Mouse (Mus musculus) heart, embryonic 13.5 days (tissue): ENCODE measurements at regions not wholly inside any gene's neighbourhood (a gene's known extent, or its start where the extent isn't known, plus 50 kb on each side); places are given as distances from the start of the nearest gene placed in this dataset.

Source experiments
- ATAC-seq: fragments of 200-750 bp; cut with Nextera tagmentation; 2 replicates; pipeline ENCODE4 v1.8.0; 2017; ENCODE audit warnings: moderate TSS enrichment; ENCODE audit not compliant: insufficient number of reproducible peaks, low FRiP score, low TSS enrichment; ENCODE audit errors: extremely low read depth
- H3K27ac ChIP-seq: fragments of 300-500 bp; sonication (generic); replicated peaks from 2 replicates; pipeline ENCODE4 v1.5.1; 2015; ENCODE audit warnings: moderate library complexity, mild to moderate bottlenecking, inconsistent platforms
- H3K27me3 ChIP-seq: fragments of 300-500 bp; sonication (generic); replicated peaks from 2 replicates; pipeline ENCODE4 v1.6.1; 2015; ENCODE audit warnings: mild to moderate bottlenecking, inconsistent platforms
- H3K36me3 ChIP-seq: fragments of 300-500 bp; sonication (generic); 2 replicates; pipeline ENCODE4 v1.6.1; 2015; ENCODE audit warnings: mild to moderate bottlenecking, inconsistent platforms
- H3K4me1 ChIP-seq: fragments of 300-500 bp; sonication (generic); 2 replicates; pipeline ENCODE4 v1.6.1; 2015; ENCODE audit warnings: inconsistent platforms
- H3K4me2 ChIP-seq: fragments of 300-500 bp; sonication (generic); 2 replicates; pipeline ENCODE4 v1.6.1; 2015; ENCODE audit warnings: inconsistent platforms, mild to moderate bottlenecking, moderate library complexity
- H3K4me3 ChIP-seq: fragments of 300-500 bp; sonication (generic); 2 replicates; pipeline ENCODE4 v1.5.1; 2015; ENCODE audit warnings: moderate library complexity, mild to moderate bottlenecking, inconsistent platforms
- H3K9ac ChIP-seq: fragments of 300-500 bp; sonication (generic); 2 replicates; pipeline ENCODE4 v1.6.1; 2015; ENCODE audit warnings: inconsistent platforms, mild to moderate bottlenecking, moderate library complexity
- H3K9me3 ChIP-seq: fragments of 300-500 bp; sonication (generic); 2 replicates; pipeline ENCODE4 v1.6.1; 2016; ENCODE audit warnings: inconsistent platforms
- WGBS: fragments of 180-500 bp; shearing (Covaris S2); methylation state at CpG from one replicate; pipeline ENCODE4 v1.1.7; 2015; ENCODE audit warnings: mixed read lengths; 5-methylcytosine and 5-hydroxymethylcytosine counted together

GRCm38 (mm10) chr4:9218380-9218779 is 979.5 kb upstream of the Car8 start:
- H3K36me3 ChIP-seq = no peaks in the 10 kb centered on the region
- H3K4me3 ChIP-seq = no peak overlapping the region
- H3K27me3 ChIP-seq = no peaks in the 10 kb centered on the region
- WGBS = 79% methylated on average over 5 of the region's 5 CpGs
- H3K9ac ChIP-seq = no peak overlapping the region
- ATAC-seq = no peak
- H3K27ac ChIP-seq = no peak overlapping the region
- H3K4me2 ChIP-seq = no peak overlapping the region
- 0 out of 2 replicates have a peak, but pooled peaks cover 6% of the 10 kb centered on the region for H3K9me3 ChIP-seq
- no peaks in the 10 kb centered on the region for H3K4me1 ChIP-seq

GRCm38 (mm10) chr4:9208606-9209005 is 969.8 kb upstream of the Car8 start:
- ATAC-seq = no peak
- H3K27ac ChIP-seq = no peak overlapping the region
- no peak overlapping the region for H3K4me2 ChIP-seq
- no peak overlapping the region for H3K4me3 ChIP-seq
- H3K9me3 ChIP-seq = peaks cover 2% of the 10 kb centered on the region; the same call in 1 of the 2 replicates
- 62% methylated on average over 2 of the region's 2 CpGs for WGBS
- no peaks in the 10 kb centered on the region for H3K4me1 ChIP-seq
- H3K27me3 ChIP-seq = no peaks in the 10 kb centered on the region
- H3K9ac ChIP-seq = no peak overlapping the region
- H3K36me3 ChIP-seq = no peaks in the 10 kb centered on the region

- H3K27ac ChIP-seq = no peak overlapping the region
- H3K4me2 ChIP-seq = no peak overlapping the region
- no peaks in the 10 kb centered on the region for H3K36me3 ChIP-seq
- H3K9me3 ChIP-seq = no peaks in the 10 kb centered on the region
- WGBS = 69% methylated on average over 2 of the region's 2 CpGs
- no peak for ATAC-seq
- H3K4me1 ChIP-seq = no peaks in the 10 kb centered on the region
- H3K9ac ChIP-seq = no peak overlapping the region
- H3K4me3 ChIP-seq = no peak overlapping the region
- no peaks in the 10 kb centered on the region for H3K27me3 ChIP-seq
These were observed 961.2 kb upstream of the Car8 start for GRCm38 (mm10) chr4:9200012-9200411.

GRCm38 (mm10) chr4:9196435-9196834 is 957.6 kb upstream of the Car8 start:
- H3K9ac ChIP-seq = no peak overlapping the region
- no peak for ATAC-seq
- H3K36me3 ChIP-seq = no peaks in the 10 kb centered on the region
- no peaks in the 10 kb centered on the region for H3K27me3 ChIP-seq
- no peaks in the 10 kb centered on the region for H3K9me3 ChIP-seq
- H3K4me2 ChIP-seq = no peak overlapping the region
- H3K4me3 ChIP-seq = no peak overlapping the region
- H3K4me1 ChIP-seq = no peaks in the 10 kb centered on the region
- 56% methylated on average over 4 of the region's 4 CpGs for WGBS
- no peak overlapping the region for H3K27ac ChIP-seq

- ATAC-seq = no peak
- no peaks in the 10 kb centered on the region for H3K27me3 ChIP-seq
- peaks cover 6% of the 10 kb centered on the region; the same call in 1 of the 2 replicates for H3K4me1 ChIP-seq
- no peaks in the 10 kb centered on the region for H3K9me3 ChIP-seq
- 60% methylated on average over 6 of the region's 6 CpGs for WGBS
- no peak overlapping the region for H3K4me3 ChIP-seq
- no peaks in the 10 kb centered on the region for H3K36me3 ChIP-seq
- no peak overlapping the region for H3K27ac ChIP-seq
- H3K9ac ChIP-seq = no peak overlapping the region
- H3K4me2 ChIP-seq = no peak overlapping the region
These were observed 954.3 kb upstream of the Car8 start for GRCm38 (mm10) chr4:9193121-9193520.

GRCm38 (mm10) chr4:9185156-9185875 is 946.5 kb upstream of the Car8 start:
- peak overlapping the region; percentile 43 for H3K4me3 ChIP-seq
- H3K9me3 ChIP-seq = no peaks in the 10 kb centered on the region
- no peaks in the 10 kb centered on the region for H3K36me3 ChIP-seq
- 14% methylated on average over 14 of the region's 14 CpGs for WGBS
- H3K9ac ChIP-seq = peak overlapping the region; percentile 72
- H3K4me2 ChIP-seq = peak overlapping the region; percentile 73
- H3K4me1 ChIP-seq = peaks cover 50% of the 10 kb centered on the region
- peak overlapping the region; percentile 89 for H3K27ac ChIP-seq
- H3K27me3 ChIP-seq = no peaks in the 10 kb centered on the region
- no peak for ATAC-seq

GRCm38 (mm10) chr4:9184451-9185121 is 945.7 kb upstream of the Car8 start:
- Histone ChIP-seq H3K9me3 (no peaks in the 10 kb centered on the region), H3K4me3 (peak overlapping the region; percentile 43), H3K9ac (peak overlapping the region; percentile 72), H3K27ac (peak overlapping the region; percentile 89), H3K4me1 (peaks cover 46% of the 10 kb centered on the region), H3K36me3 (no peaks in the 10 kb centered on the region), H3K27me3 (no peaks in the 10 kb centered on the region), H3K4me2 (peak overlapping the region; percentile 73)
- under 1% methylated on average over 12 of the region's 12 CpGs for WGBS
- ATAC-seq = peak; percentile 73

GRCm38 (mm10) chr4:9174365-9174764 is 935.5 kb upstream of the Car8 start:
- Histone ChIP-seq H3K4me3 (no peak overlapping the region), H3K4me2 (no peak overlapping the region), H3K4me1 (no peaks in the 10 kb centered on the region), H3K27me3 (no peaks in the 10 kb centered on the region), H3K27ac (no peak overlapping the region), H3K9ac (no peak overlapping the region), H3K36me3 (no peaks in the 10 kb centered on the region), H3K9me3 (no peaks in the 10 kb centered on the region)
- 69% methylated on average over 1 of the region's 1 CpGs for WGBS
- ATAC-seq = no peak

- no peak overlapping the region for H3K27ac ChIP-seq
- H3K4me1 ChIP-seq = no peaks in the 10 kb centered on the region
- H3K36me3 ChIP-seq = no peaks in the 10 kb centered on the region
- H3K9ac ChIP-seq = no peak overlapping the region
- no peak overlapping the region for H3K4me2 ChIP-seq
- H3K9me3 ChIP-seq = no peaks in the 10 kb centered on the region
- no peak overlapping the region for H3K4me3 ChIP-seq
- WGBS = 71% methylated on average over 7 of the region's 7 CpGs
- ATAC-seq = no peak
- no peaks in the 10 kb centered on the region for H3K27me3 ChIP-seq
These were observed 923.5 kb upstream of the Car8 start for GRCm38 (mm10) chr4:9162374-9162773.

- WGBS = 61% methylated on average over 4 of the region's 4 CpGs
- no peaks in the 10 kb centered on the region for H3K9me3 ChIP-seq
These were observed 922.9 kb upstream of the Car8 start for GRCm38 (mm10) chr4:9161814-9162133.

GRCm38 (mm10) chr4:9161068-9161813 is 922.4 kb upstream of the Car8 start:
- WGBS = 75% methylated on average over 11 of the region's 11 CpGs
- Histone ChIP-seq H3K4me1 (no peaks in the 10 kb centered on the region), H3K27me3 (no peaks in the 10 kb centered on the region), H3K9ac (no peak overlapping the region), H3K9me3 (no peaks in the 10 kb centered on the region), H3K27ac (no peak overlapping the region), H3K36me3 (no peaks in the 10 kb centered on the region), H3K4me2 (no peak overlapping the region), H3K4me3 (no peak overlapping the region)
- ATAC-seq = no peak

More at GRCm38 (mm10) chr4:9161814-9162133, 922.9 kb upstream of the Car8 start:
- no peak overlapping the region for H3K27ac ChIP-seq
- ATAC-seq = no peak
- no peak overlapping the region for H3K4me3 ChIP-seq
- no peaks in the 10 kb centered on the region for H3K36me3 ChIP-seq
- H3K9ac ChIP-seq = no peak overlapping the region
- H3K4me1 ChIP-seq = no peaks in the 10 kb centered on the region
- H3K4me2 ChIP-seq = no peak overlapping the region
- no peaks in the 10 kb centered on the region for H3K27me3 ChIP-seq
